Mouse (Mus musculus): ENCODE measurements around the gene Ptprn2.

DNA sequence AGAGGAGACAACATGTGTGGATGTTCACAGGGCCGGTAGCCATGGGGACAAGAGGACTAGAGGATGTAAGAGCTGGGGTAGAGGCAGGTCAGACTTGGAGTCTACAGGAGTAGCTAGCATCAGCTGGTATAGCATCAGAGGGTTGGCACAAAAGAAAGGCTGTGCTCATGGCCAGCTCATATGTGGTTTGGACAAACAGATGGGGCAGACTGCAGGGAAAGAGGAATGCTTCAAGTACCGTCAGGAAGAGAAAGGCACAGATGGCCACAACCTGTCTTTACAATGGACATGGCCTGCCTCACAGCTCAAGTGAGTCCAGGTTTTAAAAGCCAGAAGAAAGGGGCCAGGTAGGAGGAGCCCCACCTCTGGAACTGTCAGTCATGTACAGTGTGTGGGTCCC, 776.5 kb downstream of the Ptprn2 start:
- TF ChIP-seq CTCF (IDR thresholded peaks at IDR 0.05; ENCODE audit: low read depth, low read length) = no peak
- no peak for TF ChIP-seq GATA1 (IDR thresholded peaks at IDR 0.05; ENCODE audit: borderline replicate concordance, low read length)
